Mouse (Mus musculus) hindbrain, embryonic 14.5 days (tissue): ENCODE measurements around the gene Ndufa6. TPM values are rescaled to one million over a fixed set of nuclear protein-coding genes. Genes with fewer than 3 reads are reported as not detected.

ENCODE experiments used
- ATAC-seq: fragments of 200-750 bp; cut with Nextera tagmentation; 2 replicates; pipeline ENCODE4 v1.8.0; 2017; ENCODE audit warnings: moderate number of reproducible peaks, mild to moderate bottlenecking, moderate TSS enrichment, moderate library complexity; ENCODE audit not compliant: low FRiP score
- DNase-seq: peaks from one replicate; pipeline ENCODE4 v3.0.0-alpha.2; 2015; ENCODE audit warnings: low spot score
- H3K27ac ChIP-seq: fragments of 300-500 bp; sonication (generic); 2 replicates; pipeline ENCODE4 v1.5.1; 2014; ENCODE audit warnings: mild to moderate bottlenecking, moderate library complexity
- H3K27me3 ChIP-seq: fragments of 300-500 bp; sonication (generic); 2 replicates; pipeline ENCODE4 v1.6.1; 2014; ENCODE audit warnings: mild to moderate bottlenecking, low read length, mixed read lengths; ENCODE audit not compliant: control insufficient read depth, insufficient read depth
- H3K36me3 ChIP-seq: fragments of 300-500 bp; sonication (generic); replicated peaks from 2 replicates; pipeline ENCODE4 v1.6.1; 2014; ENCODE audit not compliant: control insufficient read depth, insufficient read depth
- H3K4me1 ChIP-seq: fragments of 300-500 bp; sonication (generic); replicated peaks from 2 replicates; pipeline ENCODE4 v1.6.1; 2014; ENCODE audit warnings: antibody characterized with exemption, low read length, mixed read lengths; ENCODE audit not compliant: control insufficient read depth, insufficient read depth
- H3K4me2 ChIP-seq: fragments of 300-500 bp; sonication (generic); replicated peaks from 2 replicates; pipeline ENCODE4 v1.6.1; 2014; ENCODE audit warnings: mild to moderate bottlenecking, moderate library complexity
- H3K4me3 ChIP-seq: fragments of 300-500 bp; sonication (generic); replicated peaks from 2 replicates; pipeline ENCODE4 v1.5.1; 2014; ENCODE audit warnings: mild to moderate bottlenecking, low read length
- H3K9ac ChIP-seq: fragments of 300-500 bp; sonication (generic); 2 replicates; pipeline ENCODE4 v1.6.1; 2014
- H3K9me3 ChIP-seq: fragments of 300-500 bp; sonication (generic); 2 replicates; pipeline ENCODE4 v1.6.1; 2016; ENCODE audit warnings: low read length; ENCODE audit not compliant: control insufficient read depth
- WGBS: fragments of 180-500 bp; shearing (Covaris S2); extraction: QIAGEN DNeasy Blood & Tissue Kit; methylation state at CpG from one replicate; pipeline ENCODE4 v1.1.7; 2014; 5-methylcytosine and 5-hydroxymethylcytosine counted together
- microRNA-seq: library from miRNA; unstranded; fragments of <30 nt; microRNA quantifications from one replicate; pipeline ENCODE4, GENCODE M21; 2016
- polyA plus RNA-seq: library from polyadenylated mRNA; unstranded; fragments of >200 nt; fragmentation: Nextera tagmentation; extraction: Ambion mirVana; gene quantifications from 2 replicates; pipeline ENCODE4 v1.2.1, GENCODE M21; 2014

Ndufa6 gene
- polyA plus RNA-seq, 1 experiment from 2014 or later, result 445 TPM

- H3K27me3 ChIP-seq, result no peaks in the 10 kb centered on the region
- H3K4me3 ChIP-seq, result no peak overlapping the region
- no peak overlapping the region for H3K27ac ChIP-seq
- no peak for DNase-seq
- H3K36me3 ChIP-seq, result no peaks in the 10 kb centered on the region
- no peak overlapping the region for H3K9ac ChIP-seq
- no peak overlapping the region for H3K4me2 ChIP-seq
- ATAC-seq, result no peak
- H3K4me1 ChIP-seq, result no peaks in the 10 kb centered on the region
- no peaks in the 10 kb centered on the region for H3K9me3 ChIP-seq
- 86% methylated on average over 6 of the region's 6 CpGs for WGBS
These were observed 36.3 kb downstream of the Ndufa6 start for GRCm38 (mm10) chr15:82317839-82318238.

- Histone ChIP-seq H3K9ac (no peak overlapping the region), H3K4me2 (no peak overlapping the region), H3K9me3 (no peaks in the 10 kb centered on the region), H3K27ac (no peak overlapping the region), H3K4me1 (no peaks in the 10 kb centered on the region), H3K27me3 (no peaks in the 10 kb centered on the region), H3K4me3 (no peak overlapping the region), H3K36me3 (no peaks in the 10 kb centered on the region)
- WGBS, result 85% methylated on average over 3 of the region's 3 CpGs
- DNase-seq (no peak), ATAC-seq (no peak)
These were observed 45.7 kb downstream of the Ndufa6 start for GRCm38 (mm10) chr15:82308416-82308815.

GRCm38 (mm10) chr15:82307107-82307506 lies 47.0 kb downstream of the Ndufa6 start:
- 75% methylated on average over 3 of the region's 3 CpGs for whole genome bisulfite sequencing
- no peaks in the 10 kb centered on the region for H3K4me1 ChIP-seq
- ATAC-seq, result no peak

More at GRCm38 (mm10) chr15:82307107-82307506, 47.0 kb downstream of the Ndufa6 start:
- Histone ChIP-seq H3K4me3 (no peak overlapping the region), H3K27ac (no peak overlapping the region), H3K27me3 (no peaks in the 10 kb centered on the region), H3K36me3 (no peaks in the 10 kb centered on the region), H3K9me3 (no peaks in the 10 kb centered on the region), H3K4me2 (no peak overlapping the region), H3K9ac (no peak overlapping the region)
- no peak for DNase-seq

Small RNA genes within 50 kb of the gene (microRNA-seq; reads per million reads assigned to microRNA genes)
- gene Mir7684, result not detected

Other genes with a start within 250 kb of the Ndufa6 start
- 12.9 and 13.8 TPM in 2 replicates for gene Ccdc134, start 226.4 kb downstream of the Ndufa6 start, polyA plus RNA-seq
- 153 and 154 TPM in 2 replicates for gene Srebf2, start 207.1 kb downstream of the Ndufa6 start, polyA plus RNA-seq
- 3.4 and 6.3 TPM in 2 replicates for gene Shisa8, start 141.5 kb downstream of the Ndufa6 start, polyA plus RNA-seq
- gene Tnfrsf13c, start 130.0 kb downstream of the Ndufa6 start, polyA plus RNA-seq, result 0.51 and 0.68 TPM in 2 replicates
- 17.0 and 18.0 TPM in 2 replicates for gene Cenpm, start 109.6 kb downstream of the Ndufa6 start, polyA plus RNA-seq
- 10.2 and 13.2 TPM in 2 replicates for gene 1500009C09Rik, start 101.9 kb downstream of the Ndufa6 start, polyA plus RNA-seq
- gene Sept3, start 79.4 kb downstream of the Ndufa6 start, polyA plus RNA-seq, result 375 and 410 TPM in 2 replicates
- 0.17 and 0.29 TPM in 2 replicates for gene Wbp2nl, start 55.4 kb downstream of the Ndufa6 start, polyA plus RNA-seq
- 32.1 and 38.7 TPM in 2 replicates for gene Naga, start 15.4 kb downstream of the Ndufa6 start, polyA plus RNA-seq
- gene Pheta2, start 15.4 kb downstream of the Ndufa6 start, polyA plus RNA-seq, result 1.5 and 1.8 TPM in 2 replicates
- gene Smdt1, start 15.4 kb downstream of the Ndufa6 start, polyA plus RNA-seq, result 349 and 367 TPM in 2 replicates
- gene Cyp2d22, start 25.9 kb upstream of the Ndufa6 start, polyA plus RNA-seq, result 2.3 and 2.5 TPM in 2 replicates
- gene Cyp2d11, start 39.7 kb upstream of the Ndufa6 start, polyA plus RNA-seq, result not detected in 2 replicates
- gene Cyp2d10, start 52.9 kb upstream of the Ndufa6 start, polyA plus RNA-seq, result not detected in 2 replicates
- not detected in 2 replicates for gene Cyp2d9, start 79.1 kb upstream of the Ndufa6 start, polyA plus RNA-seq
- gene Cyp2d12, start 200.8 kb upstream of the Ndufa6 start, polyA plus RNA-seq, result not detected in 2 replicates